Mouse (Mus musculus): ENCODE measurements around the gene Prr5l. TPM values are rescaled to one million over a fixed set of nuclear protein-coding genes. Genes with fewer than 3 reads are reported as not detected.

Gene Prr5l
- total and polyA plus RNA-seq, 3 experiments, result 0.89 to 3.4 (median 1.4) TPM

DNA sequence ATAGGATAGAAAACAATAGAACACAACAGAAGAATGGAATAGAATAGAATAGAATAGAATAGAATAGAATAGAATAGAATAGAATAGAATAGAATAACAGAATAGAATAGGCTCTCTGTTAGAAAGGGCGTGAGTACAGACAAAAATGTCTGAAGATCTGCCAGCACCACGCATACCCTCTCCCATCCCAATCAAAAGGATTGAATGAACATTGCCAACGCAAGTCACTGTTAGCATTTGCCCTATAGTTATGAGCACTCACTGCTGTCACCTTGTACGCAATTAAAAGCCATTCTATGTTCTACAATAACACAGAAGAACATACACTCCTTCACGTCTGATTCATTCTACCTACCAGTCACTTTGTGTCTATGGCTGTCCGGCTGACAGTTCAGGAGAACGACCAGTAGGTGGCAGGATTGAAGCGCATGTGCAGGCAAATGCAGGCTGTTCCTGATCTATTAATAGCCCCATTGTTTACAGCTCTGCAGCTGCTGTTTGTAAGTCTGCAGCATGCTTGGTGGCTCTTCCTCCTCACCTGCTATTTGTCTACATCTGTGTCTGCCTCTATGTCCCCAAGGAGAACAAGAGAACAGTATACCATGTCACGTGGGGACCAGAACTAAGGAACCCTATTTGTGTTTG lies 217.6 kb downstream of the Prr5l start:
- Histone ChIP-seq H3K27ac (peak overlapping the region; percentile 4; the same call in 1 of the 2 replicates), H3K9ac (ENCODE audit: low read depth, low read length) (no peak overlapping the region), H3K79me2 (replicated peaks; ENCODE audit: control insufficient read depth, insufficient read depth, low read length) (no peaks in the 10 kb centered on the region), H3K36me3 (ENCODE audit: control insufficient read depth, insufficient read depth, low read length) (no peaks in the 10 kb centered on the region), H3K27me3 (ENCODE audit: control insufficient read depth, insufficient read depth, low read length) (no peaks in the 10 kb centered on the region; the same call in 1 of the 2 replicates), H3K4me1 (ENCODE audit: control insufficient read depth, insufficient read depth, low read length) (peaks cover 2% of the 10 kb centered on the region), H3K4me3 (no peak overlapping the region)
- TF ChIP-seq POLR2A (IDR thresholded peaks at IDR 0.05; ENCODE audit: insufficient read depth, low read depth, low read length), result no peak
- TF ChIP-seq EP300 (IDR thresholded peaks at IDR 0.05; ENCODE audit: insufficient read depth, low read depth, low read length), result 0 out of 2 replicates have a peak, but pooled peaks have one; percentile 41
- intact Hi-C loops (cut with DNase I), result loop anchor here (1.0 to 5.0 kb wide), 2 partner anchors 38 to 206 kb away; no protein-coding TSS in a partner anchor
- peak; percentile 70 to 71 for DNase-seq
- WGBS, result 22% methylated on average over 9 of the region's 9 CpGs

Other genes starting within 250 kb of the Prr5l start
- gene Rag1, start 233.5 kb downstream of the Prr5l start, total RNA-seq (2021), result under 1 TPM in 1 of 2 experiments, not detected in 1; 0.05 TPM
- gene Rag1, start 233.5 kb downstream of the Prr5l start, polyA plus RNA-seq (2012; rRNA removed), result 0.02 and 0.03 TPM in 2 replicates
- 10 to 100 TPM; 90.4 to 99.4 TPM for gene B230118H07Rik, start 233.5 kb downstream of the Prr5l start, total RNA-seq (2021)
- 12.9 and 33.0 TPM in 2 replicates for gene B230118H07Rik, start 233.5 kb downstream of the Prr5l start, polyA plus RNA-seq (2012; rRNA removed)
- gene Traf6, start 204.6 kb downstream of the Prr5l start, total RNA-seq (2021), result 10 to 100 TPM in 1 of 2 experiments, 1 to 10 TPM in 1; 8.3 to 10.8 TPM
- 4.9 and 9.0 TPM in 2 replicates for gene Traf6, start 204.6 kb downstream of the Prr5l start, polyA plus RNA-seq (2012; rRNA removed)
- 10 to 100 TPM; 23.7 to 26.1 TPM for gene Commd9, start 3.2 kb upstream of the Prr5l start, total RNA-seq (2021)
- 54.7 and 71.0 TPM in 2 replicates for gene Commd9, start 3.2 kb upstream of the Prr5l start, polyA plus RNA-seq (2012; rRNA removed)

All from heart, adult 2 months (tissue).